Mouse (Mus musculus): ENCODE measurements at regions not wholly inside any gene's neighbourhood (a gene's known extent, or its start where the extent isn't known, plus 50 kb on each side); places are given as distances from the start of the nearest gene placed in this dataset.
A peak's percentile ranks its signal among the peaks of the same experiment; 100 is the strongest.
"Not testable (repeated sequence)": the region's sequence is repeated elsewhere in the genome, so short reads cannot be mapped to it uniquely, and the experiment has no call there.

DNA sequence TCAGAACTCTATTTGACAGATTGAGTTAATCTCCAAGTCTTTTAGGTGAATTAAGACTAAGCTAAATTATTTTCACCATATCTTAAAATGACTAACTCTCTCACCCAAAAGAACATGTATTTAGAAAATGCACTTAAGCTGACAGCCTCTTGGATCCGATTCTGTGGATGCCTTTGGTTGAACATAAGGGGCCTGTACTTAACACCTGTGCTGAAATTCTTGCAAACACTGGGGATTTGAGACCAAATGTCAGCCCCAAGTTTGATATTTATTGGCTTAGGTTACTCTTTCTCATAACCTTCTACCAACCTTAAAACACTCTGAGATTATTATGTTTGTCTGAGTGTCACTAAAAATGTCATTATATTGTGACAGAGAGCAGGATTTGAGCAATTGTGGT, 126.6 kb upstream of the C9orf72 start:
- intact Hi-C loops (cut with DNase I), result no loop called here
- DNase-seq (ENCODE audit: low spot score in 2 of 2), result no peak

DNA sequence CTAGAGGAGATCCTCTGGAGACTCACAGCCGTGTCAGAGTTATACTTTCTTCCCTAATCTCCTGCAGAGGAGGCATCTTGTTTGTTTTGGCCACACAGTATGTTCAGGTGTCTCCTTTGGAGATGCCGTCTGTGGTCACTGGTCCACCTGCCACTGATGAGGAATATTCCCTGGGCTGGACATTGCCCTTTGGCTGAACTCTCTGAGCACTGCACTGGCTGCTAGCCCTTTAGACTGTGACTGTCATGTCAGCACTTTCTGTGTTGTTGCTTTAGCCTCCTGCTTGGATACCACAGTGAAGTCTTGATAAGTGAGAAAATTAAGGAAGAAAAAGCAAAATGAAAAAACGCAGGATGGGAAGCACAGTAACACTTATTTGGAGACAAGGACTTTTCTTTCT, 124.5 kb upstream of the C9orf72 start:
- DNase-seq (ENCODE audit: low spot score in 2 of 2), result no peak
- intact Hi-C loops (cut with DNase I), result no loop called here

DNA sequence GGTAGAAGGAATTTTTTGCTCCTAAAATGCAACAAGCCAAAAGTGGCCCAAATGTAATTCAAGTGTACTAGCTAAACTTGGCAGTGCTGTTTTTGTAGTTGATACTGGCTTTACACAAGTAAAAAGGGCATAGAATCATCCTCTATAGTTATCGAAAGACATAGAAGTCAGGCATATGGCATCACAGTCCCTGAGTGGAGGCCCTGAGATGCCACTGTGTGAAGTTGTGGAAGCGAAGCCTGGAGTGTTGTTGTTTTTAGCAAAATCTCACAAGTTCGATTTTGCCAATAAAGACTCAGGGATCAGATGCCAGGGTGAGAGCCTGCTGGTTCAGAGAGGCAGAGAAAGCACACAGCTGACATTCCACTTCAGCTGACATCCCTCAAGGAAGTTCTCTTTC, 121.6 kb upstream of the C9orf72 start:
- DNase-seq (ENCODE audit: low spot score in 2 of 2), result no peak

DNA sequence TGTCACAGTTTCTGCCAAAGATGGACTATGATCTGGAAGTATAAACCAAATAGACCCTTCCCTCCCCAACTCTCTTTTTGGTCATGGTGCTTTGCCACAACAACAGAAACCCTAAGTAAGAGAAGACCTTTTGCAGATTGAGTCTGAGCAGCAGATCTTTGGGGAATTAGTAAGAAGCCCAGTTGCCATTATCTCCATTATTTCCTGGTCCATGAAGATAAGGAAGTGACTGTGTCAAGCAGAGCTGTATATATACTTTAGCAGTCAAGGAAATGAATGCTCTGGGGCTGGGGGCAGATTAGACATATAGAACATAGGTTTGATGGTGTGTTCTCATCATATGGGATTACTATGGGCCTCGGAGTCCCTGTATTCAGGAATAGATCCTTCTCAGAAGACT, 117.8 kb upstream of the C9orf72 start:
- intact Hi-C loops (cut with DNase I), result no loop called here
- no peak for DNase-seq (ENCODE audit: low spot score in 2 of 2)

More for the DNA sequence above, 121.6 kb upstream of the C9orf72 start:
- intact Hi-C loops (cut with DNase I), result no loop called here

DNA sequence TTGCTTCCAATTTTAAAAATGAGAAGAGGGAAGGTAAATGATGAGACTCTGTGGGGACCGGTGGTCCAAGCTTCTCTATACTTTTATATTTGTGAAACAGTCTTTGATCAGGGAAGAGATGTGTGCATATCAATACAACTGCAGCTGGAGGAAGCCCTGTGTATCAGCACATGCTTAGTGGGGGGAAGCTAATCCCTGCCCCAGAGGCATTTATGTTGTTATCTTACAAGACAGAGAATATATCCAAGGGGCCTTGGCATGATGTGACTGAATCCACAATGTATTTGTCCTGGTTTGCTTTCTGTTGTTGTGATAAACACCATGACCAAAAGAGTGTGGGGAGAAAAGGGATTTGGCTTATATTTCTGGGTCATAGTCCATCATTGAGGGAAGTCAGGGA, 105.2 kb upstream of the C9orf72 start:
- intact Hi-C loops (cut with DNase I), result no loop called here
- no peak for DNase-seq (ENCODE audit: low spot score in 2 of 2)

DNA sequence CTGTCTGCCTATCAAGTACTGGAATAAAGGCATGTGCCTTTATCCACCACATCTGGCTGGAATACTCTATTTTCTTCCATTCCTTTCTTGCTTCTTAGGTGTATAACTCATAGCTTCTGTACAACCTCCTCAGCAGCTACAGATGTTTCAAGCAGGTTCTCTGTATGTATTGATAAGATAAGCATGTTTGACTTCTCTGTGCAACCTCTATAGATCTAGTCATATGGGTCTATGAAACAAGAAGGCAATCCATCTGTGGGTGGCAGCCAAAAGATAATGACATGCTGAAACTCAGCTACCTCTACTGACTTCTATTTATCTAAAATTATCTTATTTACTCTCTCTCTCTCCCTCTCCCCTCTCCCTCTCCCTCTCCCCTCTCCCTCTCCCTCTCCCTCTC, 99.3 kb upstream of the C9orf72 start:
- intact Hi-C loops (cut with DNase I), result no loop called here

DNA sequence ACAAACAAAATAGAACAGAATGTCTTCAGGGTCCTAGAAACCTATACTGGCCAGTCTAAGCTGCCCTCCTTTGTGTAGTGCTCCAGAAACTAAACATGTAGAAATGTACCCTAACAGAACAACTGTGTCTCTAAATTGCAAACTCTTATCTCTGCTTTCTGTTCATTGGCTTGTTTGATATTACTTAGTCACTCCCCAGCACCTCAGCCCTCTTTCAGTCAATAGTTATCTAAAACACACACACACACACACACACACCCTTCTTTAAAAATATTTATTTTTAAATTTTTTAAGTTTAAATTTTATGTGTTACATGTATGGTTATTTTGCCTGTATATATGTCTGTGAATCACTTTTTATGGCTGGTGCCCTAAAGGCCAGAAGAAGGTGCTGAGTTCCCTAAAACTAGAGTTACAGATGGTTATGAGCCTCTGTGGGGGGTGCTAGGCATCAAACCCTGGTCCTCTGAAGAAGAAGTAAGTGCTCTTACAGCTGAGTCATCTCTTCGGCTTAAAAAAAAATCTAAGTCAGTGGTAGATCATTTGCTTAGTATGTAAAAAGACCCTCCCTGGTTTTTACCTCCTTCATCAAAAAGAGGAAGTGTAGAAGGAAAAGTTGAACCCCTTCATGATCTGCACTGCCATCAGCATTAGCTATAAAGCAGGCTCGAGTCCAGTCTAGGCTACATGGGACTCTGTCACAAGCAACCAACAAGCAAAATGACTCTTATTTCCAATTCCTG, 96.6 kb upstream of the C9orf72 start:
- DNase-seq (ENCODE audit: low spot score in 2 of 2), result no peak
- intact Hi-C loops (cut with DNase I), result no loop called here

More for the DNA sequence above, 99.3 kb upstream of the C9orf72 start:
- no peak for DNase-seq (ENCODE audit: low spot score in 2 of 2)

DNA sequence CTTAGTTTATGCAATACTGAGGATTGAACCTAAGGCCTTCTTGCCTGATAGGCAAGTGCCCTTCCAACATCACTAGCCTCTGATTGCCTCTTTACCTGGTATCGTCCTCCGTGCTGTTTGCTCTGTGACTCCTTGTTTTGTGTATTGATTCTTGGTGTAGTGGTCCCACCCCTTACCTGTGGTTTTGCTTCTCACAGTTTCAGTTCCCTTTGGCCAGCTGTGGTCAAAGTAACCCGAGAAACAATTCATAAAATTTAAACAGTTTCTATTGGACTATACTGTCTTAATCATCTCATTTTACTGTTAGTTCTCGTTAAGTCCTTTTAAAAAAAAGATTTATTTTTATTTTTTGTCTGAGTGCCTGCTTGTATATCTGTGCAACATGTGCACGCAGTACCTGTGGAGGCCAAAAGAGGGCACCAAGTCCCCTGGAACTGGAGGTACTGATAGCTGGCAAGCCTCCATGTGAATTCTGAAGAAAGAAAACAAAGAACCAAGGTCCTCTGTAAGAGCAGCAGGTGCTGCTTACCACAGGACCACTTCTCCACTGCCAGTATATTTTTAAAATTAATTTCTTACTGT, 84.5 kb upstream of the C9orf72 start:
- peak; percentile 49 to 62 for DNase-seq (ENCODE audit: low spot score in 2 of 2)
- intact Hi-C loops (cut with DNase I), result no loop called here

DNA sequence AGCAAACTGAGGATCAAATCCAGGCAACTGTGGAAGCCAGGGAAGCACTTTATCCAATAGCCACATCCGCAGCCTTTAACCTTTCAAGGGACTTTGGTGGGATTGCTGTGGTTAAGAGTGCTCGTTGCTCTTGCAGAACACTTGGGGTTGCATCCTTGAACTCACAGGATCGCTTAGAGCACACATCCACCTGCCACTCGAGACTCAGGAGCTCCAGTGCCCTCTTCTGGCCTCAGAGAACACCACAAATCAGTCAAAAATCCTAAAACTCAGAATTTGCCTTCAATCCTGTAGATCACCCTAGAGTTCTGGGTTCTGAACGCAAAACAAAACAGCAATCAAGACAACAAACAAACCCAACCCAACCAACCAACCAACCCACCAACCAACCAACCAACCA, 82.2 kb upstream of the C9orf72 start:
- intact Hi-C loops (cut with DNase I), result no loop called here
- no peak for DNase-seq (ENCODE audit: low spot score in 2 of 2)

DNA sequence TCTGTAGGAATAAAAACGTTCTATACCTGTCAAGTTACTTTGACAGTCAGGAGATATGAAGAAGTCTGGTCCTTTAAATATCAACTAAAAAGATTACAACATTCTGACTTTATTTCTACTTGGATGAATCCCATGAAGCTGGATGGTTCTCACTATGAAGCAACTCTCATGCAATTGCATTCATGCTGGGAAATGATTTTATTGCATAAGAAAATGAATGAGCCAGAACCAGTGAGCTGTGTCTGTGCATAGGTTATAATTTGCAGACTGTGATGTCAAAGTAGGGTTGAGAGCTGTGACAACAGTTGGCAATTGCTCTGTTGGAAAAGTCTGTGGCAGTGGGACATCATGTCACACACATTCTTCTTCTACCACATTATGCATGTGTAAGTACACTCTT, 79.2 kb upstream of the C9orf72 start:
- no peak for DNase-seq (ENCODE audit: low spot score in 2 of 2)
- intact Hi-C loops (cut with DNase I), result no loop called here

DNA sequence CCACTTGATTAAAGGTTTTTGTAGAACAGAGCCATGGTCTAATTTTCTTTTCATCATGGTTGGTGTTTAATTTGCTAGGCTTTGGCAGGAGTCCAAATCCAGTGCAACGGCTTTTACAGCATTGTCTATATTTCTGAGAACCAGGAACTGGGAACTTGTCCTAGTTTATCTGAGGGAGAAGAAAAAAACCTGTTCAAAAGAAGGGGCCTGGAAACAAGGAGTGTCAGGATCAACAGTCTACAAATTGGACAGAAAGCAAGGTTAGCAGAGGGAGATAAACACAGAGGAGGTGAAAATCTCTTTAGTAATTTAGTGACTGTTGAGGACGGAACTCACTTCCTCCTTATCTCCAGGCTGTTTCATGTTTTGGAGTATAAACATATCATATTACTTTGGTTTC, 74.9 kb upstream of the C9orf72 start:
- intact Hi-C loops (cut with DNase I), result no loop called here
- DNase-seq (ENCODE audit: low spot score in 2 of 2), result peak; percentile 14 to 28

DNA sequence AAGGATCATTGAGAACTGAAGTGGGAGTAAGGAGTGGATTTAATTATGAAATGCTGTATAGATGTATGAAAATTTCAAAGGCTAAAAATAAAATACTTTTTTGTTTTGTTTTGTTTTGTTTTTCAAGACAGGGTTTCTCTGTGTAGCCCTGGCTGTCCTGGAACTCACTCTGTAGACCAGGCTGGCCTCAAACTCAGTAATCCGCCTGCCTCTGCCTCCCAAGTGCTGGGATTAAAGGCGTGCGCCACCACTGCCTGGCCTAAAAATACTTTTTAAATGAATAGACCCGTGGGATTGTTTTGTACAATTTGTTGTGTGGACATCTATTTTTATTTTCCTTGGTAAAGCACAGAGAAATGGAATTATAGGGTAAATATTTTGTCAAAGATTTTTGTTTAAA, 74.4 kb upstream of the C9orf72 start:
- not testable (repeated sequence) for DNase-seq (ENCODE audit: low spot score in 2 of 2)

DNA sequence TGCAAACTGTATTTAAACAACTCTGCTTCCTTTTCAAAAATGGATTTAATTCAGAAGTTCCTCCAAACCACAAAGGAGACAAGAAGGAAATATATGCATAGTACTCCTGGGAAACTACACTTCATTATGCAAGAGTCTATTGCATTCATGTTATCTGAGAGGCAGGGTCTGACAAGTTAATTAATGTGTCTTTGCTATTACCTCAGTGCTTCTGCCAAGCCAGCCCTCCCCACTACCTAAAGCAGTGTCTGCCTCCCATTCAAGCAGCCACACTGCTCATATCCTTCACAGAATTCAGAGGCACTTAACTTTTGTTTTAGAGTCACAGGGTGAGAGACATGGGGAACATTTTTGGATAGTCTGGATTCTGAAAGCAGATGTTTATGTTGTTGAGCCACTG, 58.6 kb upstream of the C9orf72 start:
- intact Hi-C loops (cut with DNase I), result no loop called here

More for the DNA sequence above, 74.4 kb upstream of the C9orf72 start:
- intact Hi-C loops (cut with DNase I), result not testable (repeated sequence)

More for the DNA sequence above, 58.6 kb upstream of the C9orf72 start:
- DNase-seq (ENCODE audit: low spot score in 2 of 2), result no peak

Data from left cerebral cortex, postnatal 14 days (tissue).